Mouse (Mus musculus) CH12.LX (cell line): ENCODE results near the gene Stk38l. TPM values are rescaled to one million over a fixed set of nuclear protein-coding genes. Genes with fewer than 3 reads are reported as not detected.

Experiments used
- DNase-seq: peaks from one replicate; pipeline ENCODE4 v3.0.0-alpha.2; 2013; ENCODE audit errors: extremely low read depth
- H3K27ac ChIP-seq: 2 replicates; pipeline ENCODE4 v1.5.1; 2012; ENCODE audit warnings: low read depth, mild to moderate bottlenecking, control low read depth, moderate library complexity; ENCODE audit not compliant: insufficient read depth
- H3K27me3 ChIP-seq: replicated peaks from 2 replicates; pipeline ENCODE3; 2012; ENCODE audit warnings: inconsistent platforms
- H3K36me3 ChIP-seq, 2 experiments: replicated peaks in 1 of 2; 2 replicates each; pipeline versions ENCODE3 to v1.6.1; 2012; ENCODE audit warnings: inconsistent platforms in 1 of 2, low read length in 1 of 2, mild to moderate bottlenecking in 1 of 2, mixed read lengths in 1 of 2, moderate library complexity in 1 of 2; ENCODE audit not compliant: control insufficient read depth in 1 of 2, insufficient read depth in 1 of 2
- H3K4me1 ChIP-seq, 2 experiments: 2 replicates each; pipeline ENCODE4 v1.6.1; 2012; ENCODE audit warnings: inconsistent platforms in 1 of 2, moderate library complexity in 1 of 2; ENCODE audit not compliant: insufficient read depth in 2 of 2, control insufficient read depth in 1 of 2
- H3K4me2 ChIP-seq: 2 replicates; pipeline ENCODE4 v1.6.1; 2012; ENCODE audit warnings: low read depth, mild to moderate bottlenecking, control low read depth; ENCODE audit not compliant: poor library complexity, insufficient read depth, severe bottlenecking
- H3K4me3 ChIP-seq, 3 experiments: fragments of 150-350 bp in 1 of 3; sonication (generic) in 1 of 3; replicated peaks in 1 of 3; 2 replicates each; pipeline versions ENCODE3 to v1.5.1; 2011 to 2012; ENCODE audit warnings: low read depth in 2 of 3, low read length in 2 of 3, mild to moderate bottlenecking in 2 of 3, moderate library complexity in 2 of 3, control low read depth in 1 of 3, improper control_type of control experiment in 1 of 3, inconsistent platforms in 1 of 3, mixed read lengths in 1 of 3; ENCODE audit not compliant: poor library complexity in 1 of 3
- H3K79me2 ChIP-seq: replicated peaks from 2 replicates; pipeline ENCODE4 v1.6.1; 2012; ENCODE audit warnings: mild to moderate bottlenecking, moderate library complexity; ENCODE audit not compliant: control insufficient read depth, poor library complexity, insufficient read depth, severe bottlenecking; ENCODE audit errors: extremely low read depth
- H3K9ac ChIP-seq: 2 replicates; pipeline ENCODE4 v1.6.1; 2012; ENCODE audit warnings: low read depth, mild to moderate bottlenecking, control low read depth, moderate library complexity; ENCODE audit not compliant: insufficient read depth
- H3K9me3 ChIP-seq: replicated peaks from 2 replicates; pipeline ENCODE3; 2012; ENCODE audit warnings: low read length, inconsistent platforms, mixed read lengths
- BHLHE40 ChIP-seq: IDR thresholded peaks from 2 replicates; pipeline ENCODE4 v1.6.1; 2011; ENCODE audit warnings: mild to moderate bottlenecking, low read depth, low read length, improper control_type of control experiment
- CHD2 ChIP-seq: IDR thresholded peaks from 2 replicates; pipeline ENCODE4 v1.6.1; 2011; ENCODE audit warnings: low read length, improper control_type of control experiment
- CTCF ChIP-seq, 2 experiments: IDR thresholded peaks in 1 of 2; conservative IDR thresholded peaks in 1 of 2; 2 replicates each; pipeline ENCODE4 v1.5.1; 2011 to 2012; ENCODE audit warnings: low read depth in 2 of 2, low read length in 2 of 2, improper control_type of control experiment in 1 of 2, inconsistent platforms in 1 of 2, mild to moderate bottlenecking in 1 of 2, moderate library complexity in 1 of 2
- E2F4 ChIP-seq: IDR thresholded peaks from 2 replicates; pipeline ENCODE4 v1.6.1; 2011; ENCODE audit warnings: low read depth, low read length, improper control_type of control experiment; ENCODE audit not compliant: insufficient replicate concordance
- EP300 ChIP-seq: IDR thresholded peaks from 2 replicates; pipeline ENCODE4 v1.6.1; 2011; ENCODE audit warnings: low read length, improper control_type of control experiment
- HCFC1 ChIP-seq: IDR thresholded peaks from 2 replicates; pipeline ENCODE4 v1.6.1; 2012; ENCODE audit warnings: low read depth, mild to moderate bottlenecking, inconsistent platforms, low read length, improper control_type of control experiment
- JUN ChIP-seq: IDR thresholded peaks from 2 replicates; pipeline ENCODE4 v1.6.1; 2011; ENCODE audit warnings: low read depth, mild to moderate bottlenecking, low read length, improper control_type of control experiment, moderate library complexity; ENCODE audit not compliant: insufficient read depth
- KAT2A ChIP-seq: IDR thresholded peaks from 2 replicates; pipeline ENCODE4 v1.6.1; 2012; ENCODE audit warnings: low read length, improper control_type of control experiment, inconsistent platforms; ENCODE audit not compliant: insufficient replicate concordance
- MAFK ChIP-seq: IDR thresholded peaks from 2 replicates; pipeline ENCODE4 v1.6.1; 2011; ENCODE audit warnings: low read length, improper control_type of control experiment; ENCODE audit not compliant: insufficient replicate concordance
- MAX ChIP-seq: IDR thresholded peaks from 2 replicates; pipeline ENCODE4 v1.6.1; 2011; ENCODE audit warnings: low read length, improper control_type of control experiment
- MYC ChIP-seq: IDR thresholded peaks from 2 replicates; pipeline ENCODE4 v1.6.1; 2011; ENCODE audit warnings: low read depth, mild to moderate bottlenecking, improper control_type of control experiment, low read length
- NELFE ChIP-seq: IDR thresholded peaks from 2 replicates; pipeline ENCODE4 v1.6.1; 2011; ENCODE audit warnings: low read depth, low read length, improper control_type of control experiment
- NRF1 ChIP-seq: IDR thresholded peaks from 2 replicates; pipeline ENCODE4 v1.6.1; 2014; ENCODE audit warnings: low read depth, mild to moderate bottlenecking, inconsistent platforms, low read length, improper control_type of control experiment, moderate library complexity
- RAD21 ChIP-seq: IDR thresholded peaks from 2 replicates; pipeline ENCODE4 v1.6.1; 2011; ENCODE audit warnings: low read depth, mild to moderate bottlenecking, low read length, improper control_type of control experiment, moderate library complexity
- RCOR1 ChIP-seq: conservative IDR thresholded peaks from 2 replicates; pipeline ENCODE4 v1.6.1; 2012; ENCODE audit warnings: low read depth, mild to moderate bottlenecking, inconsistent platforms, low read length, improper control_type of control experiment
- SMC3 ChIP-seq: IDR thresholded peaks from 2 replicates; pipeline ENCODE4 v1.6.1; 2011; ENCODE audit warnings: low read depth, low read length, improper control_type of control experiment
- TCF12 ChIP-seq: IDR thresholded peaks from 2 replicates; pipeline ENCODE4 v1.6.1; 2014; ENCODE audit warnings: low read depth, mild to moderate bottlenecking, inconsistent platforms, low read length, improper control_type of control experiment
- ZC3H11A ChIP-seq: IDR thresholded peaks from 2 replicates; pipeline ENCODE4 v1.6.1; 2012; ENCODE audit warnings: low read depth, mild to moderate bottlenecking, inconsistent platforms, low read length, improper control_type of control experiment
- ZKSCAN1 ChIP-seq: IDR thresholded peaks from 2 replicates; pipeline ENCODE4 v1.6.1; 2012; ENCODE audit warnings: low read depth, inconsistent platforms, low read length, improper control_type of control experiment, borderline replicate concordance
- ZNF384 ChIP-seq: IDR thresholded peaks from 2 replicates; pipeline ENCODE4 v1.6.1; 2012; ENCODE audit warnings: low read depth, low read length, improper control_type of control experiment, inconsistent platforms
- dilution Hi-C: fragments of 300-500 bp; cut with MboI; formaldehyde crosslinking; loops from 2 replicates; pipeline ENCODE4 v1.14.3; 2020; ENCODE audit warnings: low sequenced_read_pairs; ENCODE audit not compliant: extremely low pct_unique_long_range_greater_than_20kb, extremely low pct_ligation_motif_present
- in situ Hi-C: fragments of 300-500 bp; cut with MboI; formaldehyde crosslinking; loops from 3 replicates; pipeline ENCODE4 v1.14.3; 2019; ENCODE audit warnings: low sequenced_read_pairs, low pct_ligation_motif_present, low pct_unique_long_range_greater_than_20kb, mixed read lengths
- polyA plus RNA-seq: library from polyadenylated mRNA; unstranded; fragments of >175 nt; gene quantifications from 2 replicates; pipeline ENCODE4 v1.2.1, GENCODE M21; 2012; ENCODE audit warnings: low read depth; ENCODE audit not compliant: insufficient read length
- total RNA-seq, 2 experiments: library from RNA; depleted of rRNA; stranded (reverse); fragments of 300-350 nt in 1 of 2; fragments of >200 nt in 1 of 2; gene quantifications; 2 replicates each; pipeline ENCODE4 v1.2.3; 2012 to 2014

The Stk38l gene
- total and polyA plus RNA-seq, 3 experiments, result 3.8 to 5.2 (median 4.7) TPM

DNA sequence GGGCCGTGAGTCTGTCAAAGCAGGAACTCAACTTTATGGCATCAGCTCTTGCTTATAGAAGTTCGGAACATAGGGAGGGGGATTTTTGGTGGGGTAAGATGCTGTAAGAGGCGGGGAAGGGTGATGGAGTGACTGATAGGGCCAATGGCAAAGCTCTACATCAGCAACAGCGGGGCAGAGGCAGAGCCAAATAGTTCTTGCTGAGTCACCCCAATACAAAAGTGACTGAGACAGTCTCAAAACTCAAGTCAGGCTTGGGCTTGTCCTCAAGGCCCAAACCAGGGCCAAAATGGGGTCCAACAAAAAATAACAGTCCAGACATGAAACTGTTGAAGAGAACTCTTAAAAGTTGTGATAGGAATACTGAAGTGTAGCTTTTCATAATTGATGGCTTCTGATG is 30.9 kb downstream of the Stk38l start:
- Histone ChIP-seq H3K27ac (no peak overlapping the region), H3K27me3 (no peaks in the 10 kb centered on the region), H3K9ac (no peak overlapping the region), H3K4me3 (no peak overlapping the region), H3K36me3 (peaks cover 3 to 10% of the 10 kb centered on the region in 2 experiments), H3K79me2 (no peaks in the 10 kb centered on the region; the same call in 1 of the 2 replicates), H3K9me3 (no peaks in the 10 kb centered on the region), H3K4me2 (no peak overlapping the region), H3K4me1 (peaks cover 17 to 56% of the 10 kb centered on the region in 2 experiments)
- dilution Hi-C loops (no loop called here), in situ Hi-C loops (loop anchor here (5.0 to 25.0 kb wide), 2 partner anchors 88 to 343 kb away; no protein-coding TSS in a partner anchor)
- DNase-seq, result peak; percentile 30
- TF ChIP-seq KAT2A (no peak), BHLHE40 (no peak), MYC (no peak), MAX (no peak), EP300 (0 out of 2 replicates have a peak, but pooled peaks have one; percentile 4), RAD21 (no peak), MAFK (peak; percentile 86), ZKSCAN1 (no peak), HCFC1 (0 out of 2 replicates have a peak, but pooled peaks have one; percentile 9), ZC3H11A (no peak), RCOR1 (no peak)

- Histone ChIP-seq H3K27ac (no peak overlapping the region), H3K4me3 (no peak overlapping the region), H3K79me2 (no peaks in the 10 kb centered on the region; the same call in 1 of the 2 replicates), H3K4me2 (no peak overlapping the region), H3K27me3 (no peaks in the 10 kb centered on the region), H3K36me3 (peaks cover 3 to 12% of the 10 kb centered on the region in 2 experiments), H3K9me3 (no peaks in the 10 kb centered on the region), H3K9ac (no peak overlapping the region), H3K4me1 (peaks cover 4 to 31% of the 10 kb centered on the region in 2 experiments)
- in situ Hi-C loops (loop anchor here (5.0 to 25.0 kb wide), 2 partner anchors 92 to 347 kb away; no protein-coding TSS in a partner anchor), dilution Hi-C loops (no loop called here)
- TF ChIP-seq CTCF (conservative IDR thresholded peaks at IDR 0.05 in 1 of 2, IDR thresholded peaks at IDR 0.05 in 1 of 2; ENCODE audit: low read depth in 2 of 2, low read length in 2 of 2) (no peak), EP300 (0 out of 2 replicates have a peak, but pooled peaks have one; percentile 11)
- no peak for DNase-seq
These were observed 34.2 kb downstream of the Stk38l start for GRCm38 (mm10) chr6:146759027-146759426.

DNA sequence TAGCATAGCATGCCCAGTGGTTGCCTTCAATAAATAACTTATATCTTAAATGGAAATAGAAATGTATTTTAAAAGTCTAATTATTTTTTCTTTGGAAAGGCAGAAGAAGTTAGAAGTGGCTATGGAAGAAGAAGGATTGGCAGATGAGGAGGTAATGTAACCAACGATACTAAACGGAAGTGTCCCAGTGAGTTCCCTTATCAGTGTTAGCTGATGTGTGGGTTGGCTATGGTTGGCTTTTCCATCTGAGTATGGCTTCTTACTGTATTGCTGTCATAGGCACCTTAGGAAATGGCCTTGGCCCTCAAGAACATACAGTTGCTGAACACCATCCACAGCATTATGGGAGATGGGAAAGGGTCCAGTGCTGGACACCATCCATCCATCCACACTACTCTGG is 35.2 kb downstream of the Stk38l start:
- peaks cover 4 to 28% of the 10 kb centered on the region in 2 experiments for H3K4me1 ChIP-seq
- H3K9me3 ChIP-seq, result no peaks in the 10 kb centered on the region
- no peak overlapping the region for H3K4me3 ChIP-seq
- in situ Hi-C loops (loop anchor here (25.0 kb wide), 1 partner anchor 348 kb away; no protein-coding TSS in a partner anchor), dilution Hi-C loops (no loop called here)
- no peak overlapping the region for H3K4me2 ChIP-seq
- no peak overlapping the region for H3K9ac ChIP-seq
- DNase-seq, result no peak
- no peak overlapping the region for H3K27ac ChIP-seq
- H3K79me2 ChIP-seq, result no peaks in the 10 kb centered on the region; the same call in 1 of the 2 replicates
- H3K36me3 ChIP-seq, result peaks cover 3 to 11% of the 10 kb centered on the region in 2 experiments
- H3K27me3 ChIP-seq, result no peaks in the 10 kb centered on the region
- no peak for TF ChIP-seq RAD21
- no peak for TF ChIP-seq BHLHE40
- no peak for TF ChIP-seq MAFK
- TF ChIP-seq SMC3, result no peak
- TF ChIP-seq NRF1, result no peak
- no peak for TF ChIP-seq TCF12
- no peak for TF ChIP-seq E2F4
- no peak for TF ChIP-seq ZNF384
- TF ChIP-seq CHD2, result no peak
- no peak for TF ChIP-seq NELFE
- no peak for TF ChIP-seq JUN
- TF ChIP-seq CTCF (conservative IDR thresholded peaks at IDR 0.05 in 1 of 2, IDR thresholded peaks at IDR 0.05 in 1 of 2; ENCODE audit: low read depth in 2 of 2, low read length in 2 of 2), result no peak
- TF ChIP-seq, all 38 proteins: peak for 0
